Mouse (Mus musculus) MEL (cell line): ENCODE measurements around the gene Mthfd2. TPM values are rescaled to one million over a fixed set of nuclear protein-coding genes. Genes with fewer than 3 reads are reported as not detected.

Experiments used
- DNase-seq: peaks from one replicate; pipeline ENCODE4 v3.0.0; 2011; ENCODE audit warnings: low read depth, low spot score
- H3K27ac ChIP-seq: 2 replicates; pipeline ENCODE4 v1.5.1; 2012; ENCODE audit warnings: low read depth, mild to moderate bottlenecking, control low read depth, low read length, moderate library complexity; ENCODE audit not compliant: control insufficient read depth
- H3K27me3 ChIP-seq, 2 experiments: fragments of 150-350 bp in 1 of 2; sonication (generic) in 1 of 2; 2 replicates each; pipeline ENCODE4 v1.6.1; 2012; ENCODE audit warnings: low read length in 2 of 2, mild to moderate bottlenecking in 2 of 2, improper control_type of control experiment in 1 of 2, moderate library complexity in 1 of 2; ENCODE audit not compliant: insufficient read depth in 2 of 2, control insufficient read depth in 1 of 2
- H3K36me3 ChIP-seq, 2 experiments: 2 replicates each; pipeline ENCODE4 v1.6.1; 2012 to 2014; ENCODE audit warnings: low read length in 2 of 2, improper control_type of control experiment in 1 of 2, inconsistent platforms in 1 of 2, mild to moderate bottlenecking in 1 of 2; ENCODE audit not compliant: insufficient read depth in 2 of 2, control insufficient read depth in 1 of 2
- H3K4me1 ChIP-seq, 2 experiments: fragments of 150-350 bp in 1 of 2; sonication (generic) in 1 of 2; 2 replicates each; pipeline ENCODE4 v1.6.1; 2012; ENCODE audit warnings: low read length in 2 of 2, improper control_type of control experiment in 1 of 2, mild to moderate bottlenecking in 1 of 2; ENCODE audit not compliant: insufficient read depth in 2 of 2, control insufficient read depth in 1 of 2
- H3K4me3 ChIP-seq, 2 experiments: fragments of 150-350 bp in 1 of 2; sonication (generic) in 1 of 2; 2 replicates each; pipeline ENCODE4 v1.5.1; 2012; ENCODE audit warnings: low read depth in 2 of 2, low read length in 2 of 2, mild to moderate bottlenecking in 2 of 2, moderate library complexity in 2 of 2, control low read depth in 1 of 2, improper control_type of control experiment in 1 of 2; ENCODE audit not compliant: control insufficient read depth in 1 of 2, insufficient read depth in 1 of 2
- H3K79me2 ChIP-seq: 2 replicates; pipeline ENCODE4 v1.6.1; 2012; ENCODE audit warnings: mild to moderate bottlenecking, low read length, moderate library complexity; ENCODE audit not compliant: control insufficient read depth, poor library complexity, insufficient read depth
- H3K9ac ChIP-seq: 2 replicates; pipeline ENCODE4 v1.6.1; 2012; ENCODE audit warnings: low read depth, mild to moderate bottlenecking, control low read depth, low read length, moderate library complexity; ENCODE audit not compliant: control insufficient read depth, poor library complexity, severe bottlenecking
- H3K9me3 ChIP-seq: fragments of 150-350 bp; sonication (generic); replicated peaks from 2 replicates; pipeline ENCODE4 v1.6.1; 2012; ENCODE audit warnings: mild to moderate bottlenecking, low read length, improper control_type of control experiment, moderate library complexity; ENCODE audit not compliant: insufficient read depth
- BHLHE40 ChIP-seq: IDR thresholded peaks from 2 replicates; pipeline ENCODE4 v1.6.1; 2012; ENCODE audit warnings: low read depth, mild to moderate bottlenecking, inconsistent platforms, low read length, improper control_type of control experiment, borderline replicate concordance
- CHD1 ChIP-seq: IDR thresholded peaks from 2 replicates; pipeline ENCODE4 v1.6.1; 2012; ENCODE audit warnings: low read depth, mild to moderate bottlenecking, inconsistent platforms, low read length, improper control_type of control experiment
- CHD2 ChIP-seq: IDR thresholded peaks from 2 replicates; pipeline ENCODE4 v1.6.1; 2011; ENCODE audit warnings: low read length, improper control_type of control experiment
- CTCF ChIP-seq, 3 experiments: IDR thresholded peaks in 2 of 3; conservative IDR thresholded peaks in 1 of 3; 2 replicates each; pipeline ENCODE4 v1.5.1; 2011 to 2012; ENCODE audit warnings: low read length in 3 of 3, low read depth in 2 of 3, mild to moderate bottlenecking in 2 of 3, improper control_type of control experiment in 1 of 3, inconsistent platforms in 1 of 3, mixed read lengths in 1 of 3, moderate library complexity in 1 of 3; ENCODE audit not compliant: control insufficient read depth in 1 of 3, insufficient read depth in 1 of 3, poor library complexity in 1 of 3, severe bottlenecking in 1 of 3
- E2F4 ChIP-seq: IDR thresholded peaks from 2 replicates; pipeline ENCODE4 v1.6.1; 2011; ENCODE audit warnings: low read depth, low read length, improper control_type of control experiment, borderline replicate concordance
- ELF1 ChIP-seq: IDR thresholded peaks from 2 replicates; pipeline ENCODE4 v1.6.1; 2014; ENCODE audit warnings: low read depth, mild to moderate bottlenecking, inconsistent platforms, low read length, improper control_type of control experiment, moderate library complexity
- EP300 ChIP-seq, 2 experiments: IDR thresholded peaks; 2 replicates each; pipeline ENCODE4 v1.6.1; 2011; ENCODE audit warnings: improper control_type of control experiment in 2 of 2, low read length in 2 of 2, low read depth in 1 of 2, mild to moderate bottlenecking in 1 of 2
- ETS1 ChIP-seq: IDR thresholded peaks from 2 replicates; pipeline ENCODE4 v1.6.1; 2012; ENCODE audit warnings: low read depth, mild to moderate bottlenecking, inconsistent platforms, low read length, improper control_type of control experiment, moderate library complexity
- GABPA ChIP-seq: IDR thresholded peaks from 2 replicates; pipeline ENCODE4 v1.6.1; 2012; ENCODE audit warnings: low read depth, mild to moderate bottlenecking, inconsistent platforms, low read length, improper control_type of control experiment, moderate library complexity
- GATA1 ChIP-seq: IDR thresholded peaks from 2 replicates; pipeline ENCODE4 v1.6.1; 2011; ENCODE audit warnings: low read depth, low read length, improper control_type of control experiment
- HCFC1 ChIP-seq: IDR thresholded peaks from 2 replicates; pipeline ENCODE4 v1.6.1; 2012; ENCODE audit warnings: low read depth, mild to moderate bottlenecking, inconsistent platforms, low read length, improper control_type of control experiment, moderate library complexity
- KAT2A ChIP-seq: conservative IDR thresholded peaks from 2 replicates; pipeline ENCODE4 v1.6.1; 2012; ENCODE audit warnings: low read depth, low read length, improper control_type of control experiment, inconsistent platforms
- MAFK ChIP-seq: IDR thresholded peaks from 2 replicates; pipeline ENCODE4 v1.6.1; 2011; ENCODE audit warnings: low read depth, mild to moderate bottlenecking, low read length, improper control_type of control experiment, borderline replicate concordance
- MAX ChIP-seq: IDR thresholded peaks from 2 replicates; pipeline ENCODE4 v1.6.1; 2011; ENCODE audit warnings: low read length, improper control_type of control experiment
- MAZ ChIP-seq: IDR thresholded peaks from 2 replicates; pipeline ENCODE4 v1.6.1; 2012; ENCODE audit warnings: low read depth, mild to moderate bottlenecking, inconsistent platforms, low read length, improper control_type of control experiment
- MEF2A ChIP-seq: IDR thresholded peaks from 2 replicates; pipeline ENCODE4 v1.6.1; 2014; ENCODE audit warnings: low read depth, mild to moderate bottlenecking, inconsistent platforms, low read length, improper control_type of control experiment; ENCODE audit not compliant: poor library complexity, insufficient replicate concordance, severe bottlenecking; ENCODE audit errors: extremely low read depth
- MXI1 ChIP-seq: IDR thresholded peaks from 2 replicates; pipeline ENCODE4 v1.6.1; 2011; ENCODE audit warnings: mild to moderate bottlenecking, low read depth, low read length, improper control_type of control experiment
- MYB ChIP-seq: IDR thresholded peaks from 2 replicates; pipeline ENCODE4 v1.6.1; 2011; ENCODE audit warnings: mild to moderate bottlenecking, low read depth, low read length, improper control_type of control experiment
- MYC ChIP-seq: IDR thresholded peaks from 2 replicates; pipeline ENCODE4 v1.6.1; 2011; ENCODE audit warnings: low read depth, mild to moderate bottlenecking, low read length, improper control_type of control experiment, moderate library complexity
- NELFE ChIP-seq: IDR thresholded peaks from 2 replicates; pipeline ENCODE4 v1.6.1; 2011; ENCODE audit warnings: low read depth, low read length, improper control_type of control experiment
- NRF1 ChIP-seq: IDR thresholded peaks from 2 replicates; pipeline ENCODE4 v1.6.1; 2014; ENCODE audit warnings: low read depth, mild to moderate bottlenecking, inconsistent platforms, low read length, improper control_type of control experiment, moderate library complexity; ENCODE audit not compliant: poor library complexity, insufficient read depth, severe bottlenecking
- POLR2A ChIP-seq, 2 experiments: IDR thresholded peaks; 2 replicates each; pipeline ENCODE4 v1.6.1; 2011 to 2012; ENCODE audit warnings: low read length in 2 of 2, mild to moderate bottlenecking in 2 of 2, control low read depth in 1 of 2, improper control_type of control experiment in 1 of 2, low read depth in 1 of 2, moderate library complexity in 1 of 2; ENCODE audit not compliant: control insufficient read depth in 1 of 2, insufficient read depth in 1 of 2, poor library complexity in 1 of 2
- POLR2AphosphoS2 ChIP-seq: IDR thresholded peaks from 2 replicates; pipeline ENCODE4 v1.6.1; 2011; ENCODE audit warnings: low read length, improper control_type of control experiment
- POLR2AphosphoS5 ChIP-seq: IDR thresholded peaks from 2 replicates; pipeline ENCODE4 v1.6.1; 2012; ENCODE audit warnings: low read depth, borderline replicate concordance, mild to moderate bottlenecking, inconsistent platforms, low read length, moderate library complexity, mixed read lengths
- RAD21 ChIP-seq: IDR thresholded peaks from 2 replicates; pipeline ENCODE4 v1.6.1; 2011; ENCODE audit warnings: mild to moderate bottlenecking, low read depth, low read length, improper control_type of control experiment
- RCOR1 ChIP-seq: IDR thresholded peaks from 2 replicates; pipeline ENCODE4 v1.6.1; 2012; ENCODE audit warnings: low read depth, mild to moderate bottlenecking, inconsistent platforms, low read length, improper control_type of control experiment
- SIN3A ChIP-seq: IDR thresholded peaks from 2 replicates; pipeline ENCODE4 v1.6.1; 2012; ENCODE audit warnings: low read length, improper control_type of control experiment, inconsistent platforms
- SMC3 ChIP-seq: IDR thresholded peaks from 2 replicates; pipeline ENCODE4 v1.6.1; 2011; ENCODE audit warnings: low read depth, low read length, improper control_type of control experiment
- TAL1 ChIP-seq: IDR thresholded peaks from 2 replicates; pipeline ENCODE4 v1.6.1; 2012; ENCODE audit warnings: mild to moderate bottlenecking, inconsistent platforms, low read length, moderate library complexity, mixed read lengths
- TBP ChIP-seq: IDR thresholded peaks from 2 replicates; pipeline ENCODE4 v1.8.0; 2011; ENCODE audit warnings: low read depth, low read length, improper control_type of control experiment
- TCF12 ChIP-seq: IDR thresholded peaks from 2 replicates; pipeline ENCODE4 v1.6.1; 2014; ENCODE audit warnings: low read depth, mild to moderate bottlenecking, inconsistent platforms, low read length, improper control_type of control experiment, moderate library complexity
- USF1 ChIP-seq: IDR thresholded peaks from 2 replicates; pipeline ENCODE4 v1.6.1; 2014; ENCODE audit warnings: low read depth, mild to moderate bottlenecking, inconsistent platforms, low read length, improper control_type of control experiment, moderate library complexity
- USF2 ChIP-seq, 2 experiments: IDR thresholded peaks; 2 replicates each; pipeline ENCODE4 v1.6.1; 2011 to 2012; ENCODE audit warnings: improper control_type of control experiment in 2 of 2, low read length in 2 of 2, borderline replicate concordance in 1 of 2, inconsistent platforms in 1 of 2, low read depth in 1 of 2, mild to moderate bottlenecking in 1 of 2; ENCODE audit not compliant: insufficient read depth in 1 of 2
- ZC3H11A ChIP-seq: IDR thresholded peaks from 2 replicates; pipeline ENCODE4 v1.6.1; 2012; ENCODE audit warnings: low read depth, mild to moderate bottlenecking, inconsistent platforms, low read length, improper control_type of control experiment
- ZKSCAN1 ChIP-seq: IDR thresholded peaks from 2 replicates; pipeline ENCODE4 v1.6.1; 2012; ENCODE audit warnings: low read depth, mild to moderate bottlenecking, inconsistent platforms, low read length, improper control_type of control experiment, moderate library complexity
- ZNF384 ChIP-seq: IDR thresholded peaks from 2 replicates; pipeline ENCODE4 v1.6.1; 2012; ENCODE audit warnings: low read depth, mild to moderate bottlenecking, inconsistent platforms, low read length, improper control_type of control experiment
- polyA plus RNA-seq, 2 experiments: library from polyadenylated mRNA; stranded (reverse) in 1 of 2; unstranded in 1 of 2; fragments of >175 nt in 1 of 2; fragments of >200 nt in 1 of 2; gene quantifications; 2 replicates each; pipeline versions ENCODE4 v1.2.1 to v1.2.4; 2012; ENCODE audit warnings: low replicate concordance in 2 of 2, low read depth in 1 of 2; ENCODE audit not compliant: insufficient read length in 2 of 2, insufficient read depth in 1 of 2, missing spikeins in 1 of 2
- total RNA-seq: library from RNA; depleted of rRNA; stranded (reverse); fragments of 300-350 nt; gene quantifications from 2 replicates; pipeline ENCODE4 v1.2.3, GENCODE M21; 2012

The Mthfd2 gene
- total and polyA plus RNA-seq, 3 experiments, result 80.5 to 558 (median 219) TPM

GRCm38 (mm10) chr6:83317108-83317741, 8.5 kb downstream of the Mthfd2 start:
- Histone ChIP-seq H3K9ac (peak overlapping the region; percentile 92), H3K4me3 (peak overlapping the region; percentile 81 to 93), H3K36me3 (peaks cover 11 to 16% of the 10 kb centered on the region in 2 experiments), H3K9me3 (no peaks in the 10 kb centered on the region), H3K79me2 (peaks cover 37% of the 10 kb centered on the region), H3K27ac (peak overlapping the region; percentile 91), H3K27me3 (no peaks in the 10 kb centered on the region), H3K4me1 (peaks cover 4 to 12% of the 10 kb centered on the region in 2 experiments; a peak in 3 of 4 replicates)
- DNase-seq, result peak; percentile 97
- TF ChIP-seq CTCF (IDR thresholded peaks at IDR 0.05 in 2 of 3, conservative IDR thresholded peaks at IDR 0.05 in 1 of 3; ENCODE audit: control insufficient read depth in 1 of 3, insufficient read depth in 1 of 3, low read depth in 2 of 3, low read length in 3 of 3, poor library complexity in 1 of 3, severe bottlenecking in 1 of 3), result peak; percentile 64 to 82 (median 65)
- TF ChIP-seq NRF1, result 0 out of 2 replicates have a peak, but pooled peaks have one; percentile 39
- TF ChIP-seq SIN3A, result peak; percentile 65
- no peak; the same call in 1 of the 2 replicates for TF ChIP-seq RAD21
- TF ChIP-seq GATA1, result no peak
- peak; percentile 44; the same call in 1 of the 2 replicates for TF ChIP-seq TCF12
- 0 out of 2 replicates have a peak, but pooled peaks have one; percentile 1 for TF ChIP-seq BHLHE40
- no peak for TF ChIP-seq MAFK
- TF ChIP-seq MAX, result peak; percentile 84
- TF ChIP-seq ZC3H11A, result no peak
- TF ChIP-seq CHD1, result peak; percentile 81
- no peak for TF ChIP-seq USF2 (IDR thresholded peaks at IDR 0.05; ENCODE audit: borderline replicate concordance in 1 of 2, insufficient read depth in 1 of 2, low read depth in 1 of 2, low read length in 2 of 2)
- no peak for TF ChIP-seq USF1
- no peak for TF ChIP-seq ZNF384
- TF ChIP-seq NELFE, result peak; percentile 89
- no peak for TF ChIP-seq ZKSCAN1
- TF ChIP-seq GABPA, result no peak
- TF ChIP-seq POLR2A (IDR thresholded peaks at IDR 0.05; ENCODE audit: control insufficient read depth in 1 of 2, insufficient read depth in 1 of 2, low read depth in 1 of 2, low read length in 2 of 2, poor library complexity in 1 of 2), result peak; percentile 92 to 97
- peak; percentile 18 for TF ChIP-seq SMC3
- no peak for TF ChIP-seq MYB
- TF ChIP-seq RCOR1, result no peak; the same call in 1 of the 2 replicates
- TF ChIP-seq MXI1, result peak; percentile 96
- TF ChIP-seq TBP, result peak; percentile 81
- peak; percentile 84 for TF ChIP-seq MYC
- no peak for TF ChIP-seq POLR2AphosphoS5
- TF ChIP-seq ETS1, result peak; percentile 35; the same call in 1 of the 2 replicates
- peak; percentile 54; the same call in 1 of the 2 replicates for TF ChIP-seq E2F4
- peak; percentile 67 for TF ChIP-seq HCFC1
- peak; percentile 88 for TF ChIP-seq POLR2AphosphoS2
- TF ChIP-seq CHD2, result no peak; the same call in 1 of the 2 replicates
- TF ChIP-seq ELF1, result no peak
- TF ChIP-seq MAZ, result peak; percentile 60; the same call in 1 of the 2 replicates
- TF ChIP-seq KAT2A, result peak; percentile 44; the same call in 1 of the 2 replicates
- TF ChIP-seq MEF2A, result no peak
- TF ChIP-seq TAL1, result no peak
- peak; percentile 2 to 44; a peak in 2 of 4 replicates for TF ChIP-seq EP300 (IDR thresholded peaks at IDR 0.05; ENCODE audit: low read depth in 1 of 2, low read length in 2 of 2)
